Mouse (Mus musculus) thymus, adult 2 months (tissue): ENCODE results near the gene Ttll2.
"Not testable (repeated sequence)": the region's sequence is repeated elsewhere in the genome, so short reads cannot be mapped to it uniquely, and the experiment has no call there.

Experiments
- CTCF ChIP-seq: fragments of 200-500 bp; IDR thresholded peaks from 2 replicates; pipeline ENCODE4 v1.5.1; 2012; ENCODE audit warnings: mild to moderate bottlenecking, control low read depth, low read length, moderate library complexity, borderline replicate concordance; ENCODE audit not compliant: control insufficient read depth, poor library complexity, insufficient read depth; ENCODE audit errors: extremely low read depth
- POLR2A ChIP-seq: fragments of 200-500 bp; IDR thresholded peaks from 2 replicates; pipeline ENCODE4 v1.6.1; 2012; ENCODE audit warnings: mild to moderate bottlenecking, low read length, control low read depth, moderate library complexity; ENCODE audit not compliant: control insufficient read depth, poor library complexity, insufficient read depth; ENCODE audit errors: extremely low read depth

- TF ChIP-seq POLR2A, CTCF: not testable (repeated sequence)
These were observed 26.1 kb downstream of the Ttll2 start for GRCm38 (mm10) chr17:7326415-7326814.
